Mouse (Mus musculus): ENCODE results near the gene Arhgef38.

DNA sequence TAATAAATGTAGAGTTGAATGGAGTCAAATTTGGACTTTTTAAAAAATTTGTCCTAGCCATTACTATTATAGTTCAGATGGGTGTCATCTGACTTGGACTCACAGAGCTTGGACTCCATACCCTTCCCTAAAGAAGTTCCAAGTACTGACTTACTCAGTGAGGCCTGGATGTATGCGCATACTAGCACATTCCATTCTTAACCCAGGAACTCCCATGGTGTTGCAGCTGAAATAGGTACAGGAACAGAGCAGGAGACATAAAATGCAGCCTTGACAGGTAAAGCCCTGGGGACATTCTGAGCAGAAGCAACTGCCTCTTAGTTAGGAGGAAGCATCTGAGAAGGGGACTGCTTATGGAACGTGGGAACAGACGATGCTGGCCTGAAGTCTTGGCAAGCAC is 45.8 kb downstream of the Arhgef38 start:
- TF ChIP-seq USF1 (IDR thresholded peaks at IDR 0.05; ENCODE audit: low read depth), result no peak
- TF ChIP-seq CTCF (IDR thresholded peaks at IDR 0.05; ENCODE audit: control insufficient read depth, insufficient read depth, insufficient read length), result no peak
- no peak for TF ChIP-seq MYOD1 (IDR thresholded peaks at IDR 0.05; ENCODE audit: control insufficient read depth, insufficient read length, low read depth)

All from C2C12 (cell line).